Mouse (Mus musculus) limb, embryonic 11.5 days (tissue): ENCODE results near the gene Fam45a. TPM values are rescaled to one million over a fixed set of nuclear protein-coding genes. Genes with fewer than 3 reads are reported as not detected.
A peak's percentile ranks its signal among the peaks of the same experiment; 100 is the strongest.

Source experiments
- ATAC-seq: fragments of 200-750 bp; cut with Nextera tagmentation; 2 replicates; pipeline ENCODE4 v1.8.0; 2017; ENCODE audit warnings: low read depth; ENCODE audit not compliant: insufficient number of reproducible peaks, low FRiP score, low TSS enrichment
- DNase-seq: peaks from one replicate; pipeline ENCODE4 v3.0.0-alpha.2; 2015; ENCODE audit warnings: low spot score
- H3K27ac ChIP-seq: fragments of 300-500 bp; sonication (generic); replicated peaks from 2 replicates; pipeline ENCODE4 v1.5.1; 2014; ENCODE audit warnings: low read depth, mild to moderate bottlenecking, low read length
- H3K27me3 ChIP-seq: fragments of 300-500 bp; sonication (generic); 2 replicates; pipeline ENCODE4 v1.6.1; 2014; ENCODE audit warnings: mild to moderate bottlenecking, low read length, mixed read lengths; ENCODE audit not compliant: control insufficient read depth, insufficient read depth
- H3K36me3 ChIP-seq: fragments of 300-500 bp; sonication (generic); 2 replicates; pipeline ENCODE4 v1.6.1; 2014; ENCODE audit warnings: mild to moderate bottlenecking, low read length, moderate library complexity, mixed read lengths; ENCODE audit not compliant: control insufficient read depth, insufficient read depth
- H3K4me1 ChIP-seq: fragments of 300-500 bp; sonication (generic); 2 replicates; pipeline ENCODE4 v1.6.1; 2014; ENCODE audit warnings: low read length, mixed read lengths; ENCODE audit not compliant: control insufficient read depth, insufficient read depth
- H3K4me2 ChIP-seq: fragments of 300-500 bp; sonication (generic); 2 replicates; pipeline ENCODE4 v1.6.1; 2014; ENCODE audit warnings: low read depth, mild to moderate bottlenecking, moderate library complexity; ENCODE audit not compliant: severe bottlenecking
- H3K4me3 ChIP-seq: fragments of 300-500 bp; sonication (generic); 2 replicates; pipeline ENCODE4 v1.5.1; 2014; ENCODE audit warnings: low read depth, low read length
- H3K9ac ChIP-seq: fragments of 300-500 bp; sonication (generic); 2 replicates; pipeline ENCODE4 v1.6.1; 2014; ENCODE audit warnings: mild to moderate bottlenecking, low read length
- H3K9me3 ChIP-seq: fragments of 300-500 bp; sonication (generic); 2 replicates; pipeline ENCODE4 v1.6.1; 2016; ENCODE audit warnings: low read length; ENCODE audit not compliant: control insufficient read depth
- WGBS: fragments of 180-500 bp; shearing (Covaris S2); extraction: QIAGEN DNeasy Blood & Tissue Kit; methylation state at CpG from one replicate; pipeline ENCODE4 v1.1.7; 2014; 5-methylcytosine and 5-hydroxymethylcytosine counted together
- polyA plus RNA-seq: library from polyadenylated mRNA; unstranded; fragments of >200 nt; fragmentation: Nextera tagmentation; extraction: Ambion mirVana; gene quantifications from 2 replicates; pipeline ENCODE4 v1.2.1, GENCODE M21; 2014

Fam45a gene
- polyA plus RNA-seq, result 31.1 and 31.2 TPM in 2 replicates

- ATAC-seq (peak; percentile 99), DNase-seq (peak; percentile 93)
- H3K4me1 ChIP-seq, result peaks cover 3% of the 10 kb centered on the region; the same call in 1 of the 2 replicates
- peak within 1 kb of the TSS; percentile 61 for H3K4me2 ChIP-seq
- H3K36me3 ChIP-seq, result no peaks in the 10 kb centered on the region
- no peak within 1 kb of the TSS; the same call in 1 of the 2 replicates for H3K27ac ChIP-seq
- H3K9ac ChIP-seq, result peak within 1 kb of the TSS; percentile 76
- peak within 1 kb of the TSS; percentile 86 for H3K4me3 ChIP-seq
- H3K27me3 ChIP-seq, result no peaks in the 10 kb centered on the region
- H3K9me3 ChIP-seq, result no peaks in the 10 kb centered on the region
- WGBS, result 4% methylated on average over 33 of the region's 45 CpGs
Measured at GRCm38 (mm10) chr19:60811098-60812035, at the start of gene Fam45a. TSS of gene Fam45a (plus strand) at chr19:60811585.

- H3K36me3 ChIP-seq, result peaks cover 23% of the 10 kb centered on the region
- no peak overlapping the region for H3K9ac ChIP-seq
- H3K9me3 ChIP-seq, result no peaks in the 10 kb centered on the region
- no peak for ATAC-seq
- H3K4me1 ChIP-seq, result no peaks in the 10 kb centered on the region
- H3K27ac ChIP-seq, result no peak overlapping the region
- 92% methylated on average over 6 of the region's 6 CpGs for WGBS
- H3K4me2 ChIP-seq, result no peak overlapping the region
- no peaks in the 10 kb centered on the region for H3K27me3 ChIP-seq
- no peak overlapping the region for H3K4me3 ChIP-seq
- no peak for DNase-seq
Measured at GRCm38 (mm10) chr19:60773366-60773765, 38.0 kb upstream of the Fam45a start.

GRCm38 (mm10) chr19:60782034-60782433 is 29.4 kb upstream of the Fam45a start:
- Histone ChIP-seq H3K4me3 (no peak overlapping the region), H3K9me3 (no peaks in the 10 kb centered on the region), H3K4me2 (no peak overlapping the region), H3K27ac (no peak overlapping the region), H3K9ac (no peak overlapping the region), H3K27me3 (no peaks in the 10 kb centered on the region), H3K36me3 (peaks cover 5% of the 10 kb centered on the region), H3K4me1 (peaks cover 3% of the 10 kb centered on the region; the same call in 1 of the 2 replicates)
- 94% methylated on average over 3 of the region's 3 CpGs for WGBS
- DNase-seq, result no peak
- no peak for ATAC-seq

- 69% methylated on average over 1 of the region's 1 CpGs for WGBS
- Histone ChIP-seq H3K36me3 (peaks cover 4% of the 10 kb centered on the region; the same call in 1 of the 2 replicates), H3K27me3 (no peaks in the 10 kb centered on the region)
Measured at GRCm38 (mm10) chr19:60784712-60785111, 26.7 kb upstream of the Fam45a start.

GRCm38 (mm10) chr19:60787465-60788150 is 23.8 kb upstream of the Fam45a start:
- H3K27ac ChIP-seq, result no peak overlapping the region
- H3K4me2 ChIP-seq, result peak overlapping the region; percentile 13; the same call in 1 of the 2 replicates
- H3K27me3 ChIP-seq, result no peaks in the 10 kb centered on the region
- no peak overlapping the region for H3K4me3 ChIP-seq
- DNase-seq (no peak), ATAC-seq (no peak)
- no peak overlapping the region for H3K9ac ChIP-seq
- H3K36me3 ChIP-seq, result no peaks in the 10 kb centered on the region
- WGBS, result 52% methylated on average over 2 of the region's 2 CpGs
- H3K4me1 ChIP-seq, result peaks cover 3% of the 10 kb centered on the region; the same call in 1 of the 2 replicates
- H3K9me3 ChIP-seq, result no peaks in the 10 kb centered on the region

More at GRCm38 (mm10) chr19:60784712-60785111, 26.7 kb upstream of the Fam45a start:
- no peak for DNase-seq
- no peak for ATAC-seq
- H3K4me3 ChIP-seq, result no peak overlapping the region
- H3K4me2 ChIP-seq, result no peak overlapping the region
- H3K9me3 ChIP-seq, result no peaks in the 10 kb centered on the region
- H3K4me1 ChIP-seq, result peaks cover 3% of the 10 kb centered on the region; the same call in 1 of the 2 replicates
- no peak overlapping the region for H3K9ac ChIP-seq
- H3K27ac ChIP-seq, result no peak overlapping the region

GRCm38 (mm10) chr19:60788214-60788960 is 23.0 kb upstream of the Fam45a start:
- no peaks in the 10 kb centered on the region for H3K36me3 ChIP-seq
- 52% methylated on average over 6 of the region's 6 CpGs for WGBS
- peak overlapping the region; percentile 47 for H3K4me2 ChIP-seq
- peaks cover 3% of the 10 kb centered on the region; the same call in 1 of the 2 replicates for H3K4me1 ChIP-seq
- H3K4me3 ChIP-seq, result 0 out of 2 replicates have a peak overlapping the region, but pooled peaks have one; percentile 17
- H3K27ac ChIP-seq, result no peak overlapping the region
- no peaks in the 10 kb centered on the region for H3K27me3 ChIP-seq
- DNase-seq (no peak), ATAC-seq (no peak)
- H3K9me3 ChIP-seq, result no peaks in the 10 kb centered on the region
- no peak overlapping the region for H3K9ac ChIP-seq

- no peaks in the 10 kb centered on the region for H3K27me3 ChIP-seq
- DNase-seq (no peak), ATAC-seq (no peak)
- H3K9ac ChIP-seq, result peak overlapping the region; percentile 100
- H3K4me1 ChIP-seq, result peaks cover 3% of the 10 kb centered on the region; the same call in 1 of the 2 replicates
- H3K27ac ChIP-seq, result no peak overlapping the region; the same call in 1 of the 2 replicates
- peak overlapping the region; percentile 99 for H3K4me3 ChIP-seq
- peak overlapping the region; percentile 47 for H3K4me2 ChIP-seq
- H3K36me3 ChIP-seq, result no peaks in the 10 kb centered on the region
- 3% methylated on average over 7 of the region's 7 CpGs for WGBS
- no peaks in the 10 kb centered on the region for H3K9me3 ChIP-seq
Measured at GRCm38 (mm10) chr19:60789452-60789851, 21.9 kb upstream of the Fam45a start.
